Mouse (Mus musculus) CH12.LX (cell line): Measurements from ENCODE around the gene Hmga2.

ENCODE experiments used
- CHD1 ChIP-seq: IDR thresholded peaks from 2 replicates; pipeline ENCODE4 v1.6.1; 2012; ENCODE audit warnings: low read depth, low read length, improper control_type of control experiment, inconsistent platforms
- CTCF ChIP-seq, 2 experiments: IDR thresholded peaks in 1 of 2; conservative IDR thresholded peaks in 1 of 2; 2 replicates each; pipeline ENCODE4 v1.5.1; 2011 to 2012; ENCODE audit warnings: low read depth in 2 of 2, low read length in 2 of 2, improper control_type of control experiment in 1 of 2, inconsistent platforms in 1 of 2, mild to moderate bottlenecking in 1 of 2, moderate library complexity in 1 of 2
- EP300 ChIP-seq: IDR thresholded peaks from 2 replicates; pipeline ENCODE4 v1.6.1; 2011; ENCODE audit warnings: low read length, improper control_type of control experiment
- JUND ChIP-seq: conservative IDR thresholded peaks from 2 replicates; pipeline ENCODE4 v1.6.1; 2011; ENCODE audit warnings: low read depth, low read length, improper control_type of control experiment
- MAFK ChIP-seq: IDR thresholded peaks from 2 replicates; pipeline ENCODE4 v1.6.1; 2011; ENCODE audit warnings: low read length, improper control_type of control experiment; ENCODE audit not compliant: insufficient replicate concordance
- MYC ChIP-seq: IDR thresholded peaks from 2 replicates; pipeline ENCODE4 v1.6.1; 2011; ENCODE audit warnings: low read depth, mild to moderate bottlenecking, improper control_type of control experiment, low read length
- POLR2A ChIP-seq: IDR thresholded peaks from 2 replicates; pipeline ENCODE4 v1.6.1; 2011; ENCODE audit warnings: low read depth, mild to moderate bottlenecking, improper control_type of control experiment, low read length
- TBP ChIP-seq: conservative IDR thresholded peaks from 2 replicates; pipeline ENCODE4 v1.6.1; 2011; ENCODE audit warnings: low read depth, low read length, improper control_type of control experiment
- UBTF ChIP-seq: IDR thresholded peaks from 2 replicates; pipeline ENCODE4 v1.6.1; 2012; ENCODE audit warnings: low read depth, mild to moderate bottlenecking, inconsistent platforms, low read length, improper control_type of control experiment, moderate library complexity
- USF1 ChIP-seq: IDR thresholded peaks from 2 replicates; pipeline ENCODE4 v1.6.1; 2014; ENCODE audit warnings: low read depth, mild to moderate bottlenecking, inconsistent platforms, low read length, improper control_type of control experiment
- USF2 ChIP-seq: conservative IDR thresholded peaks from 2 replicates; pipeline ENCODE4 v1.6.1; 2011; ENCODE audit warnings: low read depth, low read length, improper control_type of control experiment
- ZC3H11A ChIP-seq: IDR thresholded peaks from 2 replicates; pipeline ENCODE4 v1.6.1; 2012; ENCODE audit warnings: low read depth, mild to moderate bottlenecking, inconsistent platforms, low read length, improper control_type of control experiment
- ZKSCAN1 ChIP-seq: IDR thresholded peaks from 2 replicates; pipeline ENCODE4 v1.6.1; 2012; ENCODE audit warnings: low read depth, inconsistent platforms, low read length, improper control_type of control experiment, borderline replicate concordance

- TF ChIP-seq POLR2A = no peak
- no peak for TF ChIP-seq CTCF (conservative IDR thresholded peaks at IDR 0.05 in 1 of 2, IDR thresholded peaks at IDR 0.05 in 1 of 2; ENCODE audit: low read depth in 2 of 2, low read length in 2 of 2)
- TF ChIP-seq ZC3H11A = no peak
- TF ChIP-seq ZKSCAN1 = no peak
- no peak for TF ChIP-seq EP300
- TF ChIP-seq CHD1 = no peak
- TF ChIP-seq JUND = no peak
- TF ChIP-seq MYC = no peak
- TF ChIP-seq MAFK = no peak
- TF ChIP-seq UBTF = no peak
- no peak for TF ChIP-seq USF1
- TF ChIP-seq USF2 = no peak
- TF ChIP-seq TBP = no peak
Observed at GRCm38 (mm10) chr10:120422820-120423219, 53.4 kb downstream of the Hmga2 start.
